Mouse (Mus musculus) liver, embryonic 14 days (tissue): ENCODE measurements around the gene Atp1a3. TPM values are rescaled to one million over a fixed set of nuclear protein-coding genes. Genes with fewer than 3 reads are reported as not detected.

Experiments used
- polyA plus RNA-seq: library from polyadenylated mRNA; depleted of rRNA; stranded (reverse); fragments of >200 nt; gene quantifications from 2 replicates; pipeline ENCODE4 v1.2.3, GENCODE M21; 2012; rRNA removed

The Atp1a3 gene
- polyA plus RNA-seq = 0.26 and 0.41 TPM in 2 replicates

GRCm38 (mm10) chr7:25005421-25006065 is at the start of gene Atp1a3:
Gene Atp1a3 (minus strand): TSS chr7:25005958.

GRCm38 (mm10) chr7:24971972-24972893 is 33.5 kb downstream of the Atp1a3 start, which contains the start of gene Rabac1:
Gene Rabac1 (minus strand): TSS chr7:24972754.

GRCm38 (mm10) chr7:24944257-24944950 is 61.4 kb downstream of the Atp1a3 start, which contains the start of gene Gm4881:
Gene Gm4881 (minus strand): TSS chr7:24944494.

Other genes with a start within 250 kb of the Atp1a3 start
- gene Cd177, start 245.6 kb downstream of the Atp1a3 start, polyA plus RNA-seq = 0.75 and 1.2 TPM in 2 replicates
- gene Ceacam10, start 228.8 kb downstream of the Atp1a3 start, polyA plus RNA-seq = 0.24 and 0.32 TPM in 2 replicates
- 1.7 and 1.9 TPM in 2 replicates for gene Gm9844, start 143.7 kb downstream of the Atp1a3 start, polyA plus RNA-seq
- gene Lypd4, start 136.0 kb downstream of the Atp1a3 start, polyA plus RNA-seq = not detected in 2 replicates
- not detected in 2 replicates for gene Dmrtc2, start 135.9 kb downstream of the Atp1a3 start, polyA plus RNA-seq
- 596 and 702 TPM in 2 replicates for gene Rps19, start 121.6 kb downstream of the Atp1a3 start, polyA plus RNA-seq
- 0.87 and 1.1 TPM in 2 replicates for gene Cd79a, start 108.6 kb downstream of the Atp1a3 start, polyA plus RNA-seq
- 36.8 and 43.9 TPM in 2 replicates for gene Arhgef1, start 103.0 kb downstream of the Atp1a3 start, polyA plus RNA-seq
- gene Gm4881, start 61.5 kb downstream of the Atp1a3 start, polyA plus RNA-seq = not detected in 2 replicates
- 40.1 and 44.3 TPM in 2 replicates for gene Rabac1, start 33.2 kb downstream of the Atp1a3 start, polyA plus RNA-seq
- 3.9 and 4.4 TPM in 2 replicates for gene Grik5, start 66.4 kb upstream of the Atp1a3 start, polyA plus RNA-seq
- 5.2 and 5.9 TPM in 2 replicates for gene Zfp574, start 66.6 kb upstream of the Atp1a3 start, polyA plus RNA-seq
- 0.72 and 0.93 TPM in 2 replicates for gene Pou2f2, start 173.8 kb upstream of the Atp1a3 start, polyA plus RNA-seq
- 22.5 and 25.8 TPM in 2 replicates for gene Dedd2, start 214.7 kb upstream of the Atp1a3 start, polyA plus RNA-seq
- 4.3 and 4.7 TPM in 2 replicates for gene Zfp526, start 215.5 kb upstream of the Atp1a3 start, polyA plus RNA-seq
- 44.8 and 49.1 TPM in 2 replicates for gene Gsk3a, start 231.9 kb upstream of the Atp1a3 start, polyA plus RNA-seq
- gene Erf, start 244.8 kb upstream of the Atp1a3 start, polyA plus RNA-seq = 7.9 and 8.1 TPM in 2 replicates